Mouse (Mus musculus) midbrain, embryonic 11.5 days (tissue): ENCODE measurements at regions not wholly inside any gene's neighbourhood (a gene's known extent, or its start where the extent isn't known, plus 50 kb on each side); places are given as distances from the start of the nearest gene placed in this dataset.

Source experiments
- ATAC-seq: fragments of 200-750 bp; cut with Nextera tagmentation; 2 replicates; pipeline ENCODE4 v1.8.0; 2017; ENCODE audit warnings: moderate TSS enrichment, moderate library complexity; ENCODE audit not compliant: low FRiP score
- DNase-seq: peaks from one replicate; pipeline ENCODE4 v3.0.0; 2015; ENCODE audit warnings: low spot score; ENCODE audit errors: missing footprints
- H3K27ac ChIP-seq: fragments of 300-500 bp; sonication (generic); 2 replicates; pipeline ENCODE4 v1.5.1; 2014; ENCODE audit warnings: low read depth, low read length
- H3K27me3 ChIP-seq: fragments of 300-500 bp; sonication (generic); 2 replicates; pipeline ENCODE4 v1.6.1; 2014; ENCODE audit warnings: mild to moderate bottlenecking, low read length, moderate library complexity, mixed read lengths; ENCODE audit not compliant: control insufficient read depth, insufficient read depth
- H3K36me3 ChIP-seq: fragments of 300-500 bp; sonication (generic); 2 replicates; pipeline ENCODE4 v1.6.1; 2014; ENCODE audit warnings: mild to moderate bottlenecking, low read length, moderate library complexity, mixed read lengths; ENCODE audit not compliant: control insufficient read depth, insufficient read depth
- H3K4me1 ChIP-seq: fragments of 300-500 bp; sonication (generic); 2 replicates; pipeline ENCODE4 v1.6.1; 2014; ENCODE audit warnings: low read length; ENCODE audit not compliant: control insufficient read depth, insufficient read depth
- H3K4me2 ChIP-seq: fragments of 300-500 bp; sonication (generic); 2 replicates; pipeline ENCODE4 v1.6.1; 2014; ENCODE audit warnings: mild to moderate bottlenecking, moderate library complexity
- H3K4me3 ChIP-seq: fragments of 300-500 bp; sonication (generic); 2 replicates; pipeline ENCODE4 v1.5.1; 2014; ENCODE audit warnings: low read depth, low read length
- H3K9ac ChIP-seq: fragments of 300-500 bp; sonication (generic); 2 replicates; pipeline ENCODE4 v1.6.1; 2014; ENCODE audit warnings: low read length
- H3K9me3 ChIP-seq: fragments of 300-500 bp; sonication (generic); 2 replicates; pipeline ENCODE4 v1.6.1; 2016; ENCODE audit warnings: low read length; ENCODE audit not compliant: control insufficient read depth
- WGBS: fragments of 180-500 bp; shearing (Covaris S2); extraction: QIAGEN DNeasy Blood & Tissue Kit; methylation state at CpG from one replicate; pipeline ENCODE4 v1.1.7; 2014; 5-methylcytosine and 5-hydroxymethylcytosine counted together

DNA sequence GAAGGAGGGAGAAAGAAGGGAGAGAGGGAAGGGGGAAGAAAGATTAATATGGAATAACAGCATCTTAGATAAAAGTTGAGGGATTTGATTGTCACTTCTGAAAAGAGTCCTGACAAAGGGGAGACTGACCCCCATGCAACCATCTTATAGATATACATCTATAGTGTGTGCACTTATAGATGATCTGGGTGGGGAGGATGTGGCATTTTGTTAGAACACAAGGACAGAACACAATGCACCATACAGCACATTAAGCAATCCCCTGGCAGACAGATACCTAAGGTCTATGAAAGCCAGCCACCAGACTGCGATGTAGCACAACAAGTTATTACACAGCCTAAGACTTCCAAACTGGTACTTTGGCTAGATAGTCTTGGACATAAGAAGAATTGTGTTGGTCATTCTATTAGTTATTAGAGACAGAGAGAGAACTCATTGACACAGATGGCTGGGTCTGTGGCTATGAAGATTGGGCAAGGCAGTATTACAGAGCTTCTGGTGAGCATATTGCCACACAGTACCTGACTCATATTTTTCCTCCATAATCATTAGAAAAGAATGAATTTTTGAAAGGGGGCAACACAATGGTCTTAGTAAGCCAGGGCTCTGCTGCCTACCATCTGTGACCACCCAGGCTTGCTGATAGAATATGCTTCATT lies 126.3 kb upstream of the Itgb1 start:
- Histone ChIP-seq H3K36me3 (no peaks in the 10 kb centered on the region), H3K27ac (no peak overlapping the region), H3K9me3 (no peaks in the 10 kb centered on the region), H3K4me3 (no peak overlapping the region), H3K27me3 (no peaks in the 10 kb centered on the region), H3K9ac (no peak overlapping the region), H3K4me2 (no peak overlapping the region), H3K4me1 (no peaks in the 10 kb centered on the region)
- ATAC-seq (no peak), DNase-seq (peak; percentile 64)
- WGBS: 97% methylated on average over 1 of the region's 1 CpGs

DNA sequence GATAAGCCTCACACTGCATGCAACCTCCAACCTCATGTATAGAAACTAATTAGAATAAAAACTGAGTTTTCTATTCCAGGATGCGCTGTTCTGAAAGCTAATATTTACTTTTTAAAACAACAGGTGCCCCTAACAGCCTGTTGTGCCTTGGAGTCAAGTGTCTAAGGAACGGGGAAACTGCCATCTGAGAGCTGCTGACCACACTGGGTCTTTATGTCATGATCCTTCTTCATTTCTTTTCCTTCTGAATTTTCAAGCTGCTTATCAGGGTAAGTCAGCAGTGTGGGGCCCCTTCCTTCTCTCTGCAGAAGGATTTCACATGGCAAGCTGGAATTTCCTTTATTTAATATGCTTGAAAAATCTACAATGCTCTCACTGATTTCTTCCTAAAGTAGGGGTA lies 125.0 kb upstream of the Itgb1 start:
- no peak overlapping the region for H3K4me2 ChIP-seq
- no peak overlapping the region for H3K27ac ChIP-seq
- H3K9me3 ChIP-seq: no peaks in the 10 kb centered on the region
- 75% methylated on average over 2 of the region's 2 CpGs for WGBS
- DNase-seq (peak; percentile 39), ATAC-seq (no peak)
- H3K27me3 ChIP-seq: no peaks in the 10 kb centered on the region
- H3K4me3 ChIP-seq: no peak overlapping the region
- no peaks in the 10 kb centered on the region for H3K36me3 ChIP-seq
- H3K9ac ChIP-seq: no peak overlapping the region
- H3K4me1 ChIP-seq: no peaks in the 10 kb centered on the region

DNA sequence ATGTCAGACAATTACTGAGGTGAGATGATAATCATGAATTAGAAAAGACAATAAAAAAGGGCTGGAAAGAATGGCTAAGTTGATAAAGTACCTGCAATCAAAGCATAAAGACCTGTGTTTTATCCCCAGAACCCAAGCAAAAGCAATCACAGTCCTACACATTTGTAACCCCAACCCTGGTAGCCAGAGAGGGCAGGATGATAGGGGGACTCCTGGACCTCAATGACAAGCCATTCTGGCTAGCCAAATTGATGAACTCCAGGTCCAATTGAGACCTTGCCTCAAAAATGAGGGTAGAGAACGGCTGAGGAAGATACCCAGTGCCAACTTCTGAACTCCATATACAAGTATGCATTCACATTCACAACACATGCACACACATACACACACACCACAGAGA lies 124.4 kb upstream of the Itgb1 start:
- Histone ChIP-seq H3K9me3 (no peaks in the 10 kb centered on the region), H3K4me2 (no peak overlapping the region), H3K4me3 (no peak overlapping the region), H3K36me3 (no peaks in the 10 kb centered on the region), H3K9ac (no peak overlapping the region), H3K4me1 (no peaks in the 10 kb centered on the region), H3K27ac (no peak overlapping the region), H3K27me3 (no peaks in the 10 kb centered on the region)
- ATAC-seq: no peak
- peak; percentile 51 for DNase-seq
- 100% methylated on average over 1 of the region's 1 CpGs for WGBS

DNA sequence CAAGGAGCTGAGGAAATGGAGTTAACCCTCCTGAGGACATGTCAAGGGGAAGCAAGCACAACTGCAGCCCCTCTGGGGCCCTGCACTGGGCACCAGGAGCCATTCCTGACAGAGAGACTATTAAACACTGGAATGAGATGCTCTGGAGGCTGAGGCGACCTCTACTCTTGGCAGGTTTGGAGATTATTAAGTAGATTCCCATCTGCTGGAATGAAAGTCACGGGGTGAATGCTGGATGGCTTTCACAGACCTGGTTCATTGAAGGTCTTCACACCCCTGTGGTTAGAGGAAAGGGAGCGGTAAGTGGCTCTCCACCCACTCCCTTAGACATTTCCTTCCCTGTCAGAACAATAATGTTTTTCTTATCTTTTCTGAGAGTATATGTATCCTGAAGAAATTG lies 122.8 kb upstream of the Itgb1 start:
- Histone ChIP-seq H3K9ac (no peak overlapping the region), H3K36me3 (no peaks in the 10 kb centered on the region), H3K4me1 (no peaks in the 10 kb centered on the region), H3K9me3 (no peaks in the 10 kb centered on the region), H3K27ac (no peak overlapping the region), H3K4me3 (no peak overlapping the region), H3K4me2 (no peak overlapping the region), H3K27me3 (no peaks in the 10 kb centered on the region)
- no peak for ATAC-seq
- 58% methylated on average over 3 of the region's 3 CpGs for WGBS
- no peak for DNase-seq

DNA sequence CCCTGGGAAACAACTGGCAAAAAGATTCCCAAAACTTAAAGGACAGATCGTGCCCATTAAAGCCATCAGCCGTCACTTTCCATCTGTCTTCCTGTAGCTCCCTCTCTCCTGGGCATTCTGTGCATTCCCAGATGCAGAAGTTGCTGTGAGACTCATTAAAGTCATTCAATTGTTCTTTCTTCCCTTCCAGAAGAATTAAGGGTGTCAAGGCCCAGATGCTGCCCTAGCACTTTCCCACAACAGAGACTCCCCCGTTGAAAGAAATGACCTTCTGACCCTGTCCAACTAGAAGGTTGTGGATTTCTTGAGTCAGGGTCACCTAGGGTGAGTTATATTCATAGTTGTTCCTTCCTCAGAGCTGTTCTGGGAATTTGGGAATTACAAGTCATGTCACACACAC lies 121.7 kb upstream of the Itgb1 start:
- Histone ChIP-seq H3K36me3 (no peaks in the 10 kb centered on the region), H3K4me3 (no peak overlapping the region), H3K4me2 (no peak overlapping the region), H3K27me3 (no peaks in the 10 kb centered on the region), H3K9ac (no peak overlapping the region), H3K9me3 (no peaks in the 10 kb centered on the region), H3K4me1 (no peaks in the 10 kb centered on the region), H3K27ac (no peak overlapping the region)
- DNase-seq (no peak), ATAC-seq (no peak)
- 61% methylated on average over 3 of the region's 3 CpGs for WGBS

DNA sequence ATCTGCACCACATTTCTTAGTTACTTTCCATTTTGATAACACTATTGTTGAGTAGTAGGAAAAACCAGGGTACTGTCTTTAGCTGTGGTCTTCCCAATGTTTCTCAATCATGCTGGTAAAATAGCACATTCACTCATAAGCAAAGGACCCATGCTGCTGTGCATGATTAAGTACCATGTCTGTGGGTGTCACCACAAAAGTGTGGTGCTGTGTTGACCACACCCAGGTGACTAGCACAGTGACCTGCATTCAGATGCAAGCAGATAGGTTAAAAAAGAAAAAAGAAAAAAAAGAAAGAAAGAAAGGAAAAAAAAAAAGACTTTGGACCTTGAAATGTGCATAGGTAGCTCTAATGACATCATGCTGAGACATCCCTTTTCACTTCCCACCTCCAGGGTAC lies 113.2 kb upstream of the Itgb1 start:
- Histone ChIP-seq H3K4me1 (no peaks in the 10 kb centered on the region), H3K36me3 (no peaks in the 10 kb centered on the region), H3K4me3 (no peak overlapping the region), H3K4me2 (no peak overlapping the region), H3K27me3 (no peaks in the 10 kb centered on the region), H3K27ac (no peak overlapping the region), H3K9me3 (no peaks in the 10 kb centered on the region), H3K9ac (no peak overlapping the region)
- ATAC-seq (no peak), DNase-seq (peak; percentile 6)

DNA sequence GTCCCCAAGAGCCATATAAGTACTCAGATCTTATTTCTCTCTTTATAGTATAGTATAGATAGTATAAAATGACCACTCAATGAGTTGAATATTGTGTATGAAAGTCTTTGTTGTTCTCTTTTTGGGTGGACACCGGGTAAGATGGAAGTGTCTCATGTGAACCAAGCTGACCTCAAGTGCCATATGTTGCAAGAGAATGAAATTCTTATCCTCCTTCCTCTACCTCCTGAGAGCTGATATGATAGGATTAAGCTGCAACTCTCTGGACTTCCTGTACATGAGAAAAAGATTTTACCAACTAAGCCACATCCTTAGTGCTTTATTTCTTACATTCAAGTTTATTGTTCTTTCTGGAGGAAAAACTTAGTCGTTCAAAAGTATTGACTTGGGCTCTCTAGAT lies 91.3 kb upstream of the Itgb1 start:
- H3K36me3 ChIP-seq: no peaks in the 10 kb centered on the region
- H3K4me2 ChIP-seq: no peak overlapping the region
- no peak for ATAC-seq
- H3K4me3 ChIP-seq: no peak overlapping the region
- H3K27ac ChIP-seq: no peak overlapping the region
- peak; percentile 6 for DNase-seq
- 91% methylated on average over 2 of the region's 2 CpGs for WGBS
- no peaks in the 10 kb centered on the region for H3K27me3 ChIP-seq
- no peaks in the 10 kb centered on the region for H3K9me3 ChIP-seq
- no peak overlapping the region for H3K9ac ChIP-seq
- H3K4me1 ChIP-seq: peaks cover 6% of the 10 kb centered on the region; the same call in 1 of the 2 replicates

DNA sequence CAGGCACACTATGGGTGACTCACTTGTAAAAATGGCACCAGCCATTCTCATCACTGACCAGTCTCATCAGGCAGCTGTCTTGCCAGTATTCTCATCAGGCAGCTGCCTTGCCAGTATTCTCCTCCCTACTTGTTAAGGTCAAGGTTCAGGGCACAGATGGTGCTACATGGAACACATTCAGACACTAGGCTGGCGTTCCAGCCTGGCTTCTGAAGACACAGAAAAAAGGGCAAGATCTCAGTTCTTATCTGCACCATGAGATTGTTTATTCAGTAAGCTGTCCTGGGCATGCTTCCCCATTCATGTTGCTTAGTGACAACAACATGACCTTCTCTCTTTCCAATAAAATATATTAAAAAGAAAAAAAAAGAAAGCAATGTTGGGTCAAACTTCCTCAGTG lies 90.7 kb upstream of the Itgb1 start:
- Histone ChIP-seq H3K4me3 (no peak overlapping the region), H3K9ac (no peak overlapping the region), H3K4me1 (peaks cover 6% of the 10 kb centered on the region; the same call in 1 of the 2 replicates), H3K36me3 (no peaks in the 10 kb centered on the region), H3K27me3 (no peaks in the 10 kb centered on the region), H3K4me2 (no peak overlapping the region), H3K9me3 (no peaks in the 10 kb centered on the region), H3K27ac (no peak overlapping the region)
- ATAC-seq: peak; percentile 42; the same call in 1 of the 2 replicates
- WGBS: 5% methylated on average over 1 of the region's 1 CpGs
- peak; percentile 80 for DNase-seq

DNA sequence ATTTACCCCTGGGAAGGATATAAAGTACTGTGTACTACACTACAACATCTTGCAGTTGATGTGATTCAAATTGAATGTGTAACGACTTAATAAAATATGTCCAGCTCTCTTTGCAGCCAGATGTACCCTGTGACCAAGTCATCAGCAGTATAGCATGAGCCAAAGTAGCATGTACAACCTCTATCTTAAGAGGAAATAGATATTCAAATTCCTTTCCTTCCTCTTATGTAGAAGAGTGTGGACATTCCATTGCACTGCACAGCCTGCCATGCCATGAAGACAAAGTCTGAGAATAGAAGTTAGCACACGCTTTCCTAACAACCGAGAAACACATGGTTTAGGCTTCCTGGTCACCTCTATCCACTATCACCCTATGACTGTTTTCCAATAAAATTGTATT lies 79.9 kb upstream of the Itgb1 start:
- Histone ChIP-seq H3K9ac (no peak overlapping the region), H3K27me3 (no peaks in the 10 kb centered on the region), H3K36me3 (no peaks in the 10 kb centered on the region), H3K4me3 (no peak overlapping the region), H3K27ac (no peak overlapping the region), H3K4me1 (no peaks in the 10 kb centered on the region), H3K9me3 (no peaks in the 10 kb centered on the region), H3K4me2 (no peak overlapping the region)
- DNase-seq (peak; percentile 53), ATAC-seq (no peak)
- 91% methylated on average over 3 of the region's 3 CpGs for WGBS
